9 mouse cellular contexts compared by ENCODE assay signal in genomic region chr2:136485401-136485800, GRCm38 (mm10). TPM values are rescaled to one million over a fixed set of nuclear protein-coding genes. Genes with fewer than 3 reads are reported as not detected.
DNase-seq lines count a peak whose midpoint lies in the region; ATAC-seq and TF ChIP-seq lines count a peak whose summit lies in the region.
"Had no signal": no experiment of that assay in that cellular context is flagged by ENCODE, and none has a peak within 500 bp of the region (broad histone marks: within the 10 kb centered on the region; RNA-seq: fewer than 3 reads in every experiment).

No protein-coding gene starts in this region.

- no peaks in the 10 kb centered on the region for H3K4me1 ChIP-seq in forebrain, embryonic 13.5 days
- no peaks in the 10 kb centered on the region for H3K4me1 ChIP-seq in forebrain, postnatal 0 days (ENCODE audit: insufficient read depth)
- peaks cover 4% of the 10 kb centered on the region for H3K4me1 ChIP-seq in hindbrain, embryonic 16.5 days (ENCODE audit: control insufficient read depth, insufficient read depth, low read depth, low read length)
- no peaks in the 10 kb centered on the region for H3K4me1 ChIP-seq in midbrain, embryonic 15.5 days

- H3K9me3 ChIP-seq in forebrain, embryonic 13.5 days (replicated peaks): no peaks in the 10 kb centered on the region
- H3K9me3 ChIP-seq in forebrain, postnatal 0 days (ENCODE audit: low read length): no peaks in the 10 kb centered on the region
- H3K9me3 ChIP-seq in hindbrain, embryonic 16.5 days (ENCODE audit: control insufficient read depth, low read length): no peaks in the 10 kb centered on the region
- no peaks in the 10 kb centered on the region for H3K9me3 ChIP-seq in midbrain, embryonic 15.5 days

- 98% methylated on average over 1 of the region's 1 CpGs for WGBS in forebrain, embryonic 13.5 days
- 95% methylated on average over 1 of the region's 1 CpGs for WGBS in forebrain, postnatal 0 days
- 96% methylated on average over 1 of the region's 1 CpGs for WGBS in hindbrain, embryonic 16.5 days
- WGBS in midbrain, embryonic 15.5 days: 91% methylated on average over 1 of the region's 1 CpGs

- H3K4me2 ChIP-seq in forebrain, embryonic 13.5 days: no peak overlapping the region
- no peak overlapping the region for H3K4me2 ChIP-seq in forebrain, postnatal 0 days (ENCODE audit: low read depth)
- peak overlapping the region; percentile 32; the same call in 1 of the 2 replicates for H3K4me2 ChIP-seq in hindbrain, embryonic 16.5 days (ENCODE audit: low read length)
- no peak overlapping the region for H3K4me2 ChIP-seq in midbrain, embryonic 15.5 days

- H3K27ac ChIP-seq in forebrain, embryonic 13.5 days: no peak overlapping the region
- no peak overlapping the region for H3K27ac ChIP-seq in forebrain, postnatal 0 days (ENCODE audit: low read depth, low read length)
- peak overlapping the region; percentile 72; the same call in 1 of the 2 replicates for H3K27ac ChIP-seq in left cerebral cortex, adult 2 months
- no peak overlapping the region for H3K27ac ChIP-seq in hindbrain, embryonic 16.5 days (ENCODE audit: low read depth, low read length)
- H3K27ac ChIP-seq in midbrain, embryonic 15.5 days: no peak overlapping the region
- H3K27ac ChIP-seq: macrophage had no signal

- peak; percentile 9; the same call in 1 of the 2 replicates for ATAC-seq in forebrain, embryonic 13.5 days
- no peak; the same call in 1 of the 2 replicates for ATAC-seq in forebrain, postnatal 0 days
- ATAC-seq in hindbrain, embryonic 16.5 days: peak; percentile 45
- ATAC-seq in midbrain, embryonic 15.5 days (replicated peaks): peak; percentile 29

- H3K27me3 ChIP-seq in forebrain, embryonic 13.5 days: no peaks in the 10 kb centered on the region
- H3K27me3 ChIP-seq in forebrain, postnatal 0 days (ENCODE audit: insufficient read depth, low read length): no peaks in the 10 kb centered on the region
- no peaks in the 10 kb centered on the region for H3K27me3 ChIP-seq in hindbrain, embryonic 16.5 days (replicated peaks; ENCODE audit: control insufficient read depth, insufficient read depth, low read length)
- no peaks in the 10 kb centered on the region for H3K27me3 ChIP-seq in midbrain, embryonic 15.5 days (replicated peaks)

- intact Hi-C loops in left cerebral cortex, adult 2 months (cut with DNase I): loop anchor here (5.0 to 10.0 kb wide), 2 partner anchors 232 to 1459 kb away; no protein-coding TSS in a partner anchor

- TF ChIP-seq CTCF in forebrain, postnatal 0 days (IDR thresholded peaks at IDR 0.05; ENCODE audit: low read depth): no peak
- TF ChIP-seq CTCF in left cerebral cortex, adult 2 months (IDR thresholded peaks at IDR 0.05): no peak

- no peaks in the 10 kb centered on the region for H3K36me3 ChIP-seq in forebrain, embryonic 13.5 days (ENCODE audit: poor library complexity, severe bottlenecking)
- no peaks in the 10 kb centered on the region for H3K36me3 ChIP-seq in forebrain, postnatal 0 days (ENCODE audit: insufficient read depth)
- no peaks in the 10 kb centered on the region for H3K36me3 ChIP-seq in hindbrain, embryonic 16.5 days (ENCODE audit: control insufficient read depth, insufficient read depth, low read length)
- H3K36me3 ChIP-seq in midbrain, embryonic 15.5 days (replicated peaks): no peaks in the 10 kb centered on the region

- no peak overlapping the region for H3K4me3 ChIP-seq in forebrain, embryonic 13.5 days
- no peak overlapping the region for H3K4me3 ChIP-seq in forebrain, postnatal 0 days (ENCODE audit: low read depth, low read length)
- H3K4me3 ChIP-seq in left cerebral cortex, adult 2 months: peak overlapping the region; percentile 30
- no peak overlapping the region for H3K4me3 ChIP-seq in hindbrain, embryonic 16.5 days (ENCODE audit: low read length)
- H3K4me3 ChIP-seq in midbrain, embryonic 15.5 days: no peak overlapping the region

- no peak for DNase-seq in forebrain, postnatal 0 days
- no peak for DNase-seq in left cerebral cortex, adult 2 months (ENCODE audit: extremely low spot score in 1 of 2, low spot score in 2 of 2)
- no peak for DNase-seq in left cerebral cortex, adult 8-10 months (ENCODE audit: low spot score in 2 of 2)
- no peak for DNase-seq in cerebellum, postnatal 4 days (ENCODE audit: low spot score in 2 of 2)
- DNase-seq in MN1 (ENCODE audit: low spot score): no peak

- no peak overlapping the region for H3K9ac ChIP-seq in forebrain, embryonic 13.5 days
- no peak overlapping the region for H3K9ac ChIP-seq in forebrain, postnatal 0 days
- no peak overlapping the region for H3K9ac ChIP-seq in hindbrain, embryonic 16.5 days (ENCODE audit: low read depth, low read length)
- no peak overlapping the region for H3K9ac ChIP-seq in midbrain, embryonic 15.5 days

RNA-seq across cellular contexts. Expression of gene Ankef1, which starts 16.3 kb away (rescaled TPM):
- 0.46 and 1.0 TPM in 2 replicates for polyA plus RNA-seq in forebrain, embryonic 13.5 days (2015; fragmentation: Nextera tagmentation; extraction: Ambion mirVana)
- total RNA-seq in forebrain, postnatal 0 days (2014; rRNA removed): 1.5 and 2.1 TPM in 2 replicates
- 0.81 and 0.87 TPM in 2 replicates for polyA plus RNA-seq in forebrain, postnatal 0 days (2015; fragmentation: Nextera tagmentation; extraction: Ambion mirVana)
- total RNA-seq in left cerebral cortex, adult 2 months (2021): 1 to 10 TPM; 1.3 to 3.2 TPM
- total RNA-seq in left cerebral cortex, adult 8-10 months (2022): 1 to 10 TPM; 1.7 to 3.4 (median 2.5) TPM
- 1.0 and 1.1 TPM in 2 replicates for polyA plus RNA-seq in hindbrain, embryonic 16.5 days (2015; fragmentation: Nextera tagmentation; extraction: Ambion mirVana)
- 0.69 and 1.1 TPM in 2 replicates for polyA plus RNA-seq in midbrain, embryonic 15.5 days (2015; fragmentation: Nextera tagmentation; extraction: Ambion mirVana)
- polyA plus RNA-seq: macrophage had no signal
